Mouse (Mus musculus) heart, embryonic 14.5 days (tissue): ENCODE measurements around the gene Jund. TPM values are rescaled to one million over a fixed set of nuclear protein-coding genes. Genes with fewer than 3 reads are reported as not detected.

Source experiments
- polyA plus RNA-seq: library from polyadenylated mRNA; unstranded; fragments of >200 nt; fragmentation: Nextera tagmentation; extraction: Ambion mirVana; gene quantifications from 2 replicates; pipeline ENCODE4 v1.2.1, GENCODE M21; 2014

The Jund gene
- polyA plus RNA-seq, 1 experiment from 2014 or later: 137 TPM

Other genes with a start within 250 kb of the Jund start
- 9.6 and 9.8 TPM in 2 replicates for gene Klhl26, start 222.0 kb upstream of the Jund start, polyA plus RNA-seq
- 0.31 TPM in 1 of 2 replicates, not detected in the other for gene Tmem59l, start 211.6 kb upstream of the Jund start, polyA plus RNA-seq
- 0.42 and 2.0 TPM in 2 replicates for gene Crlf1, start 205.8 kb upstream of the Jund start, polyA plus RNA-seq
- gene Rex1bd, start 192.2 kb upstream of the Jund start, polyA plus RNA-seq: 129 and 138 TPM in 2 replicates
- 900 and 1,040 TPM in 2 replicates for gene Uba52, start 188.1 kb upstream of the Jund start, polyA plus RNA-seq
- 189 and 209 TPM in 2 replicates for gene Fkbp8, start 171.2 kb upstream of the Jund start, polyA plus RNA-seq
- 79.3 and 85.7 TPM in 2 replicates for gene Kxd1, start 171.0 kb upstream of the Jund start, polyA plus RNA-seq
- 13.0 and 13.2 TPM in 2 replicates for gene Ell, start 159.5 kb upstream of the Jund start, polyA plus RNA-seq
- 59.5 and 69.8 TPM in 2 replicates for gene Isyna1, start 104.6 kb upstream of the Jund start, polyA plus RNA-seq
- 83.7 and 85.8 TPM in 2 replicates for gene Ssbp4, start 90.1 kb upstream of the Jund start, polyA plus RNA-seq
- 1.3 and 3.2 TPM in 2 replicates for gene Lrrc25, start 82.8 kb upstream of the Jund start, polyA plus RNA-seq
- 1.1 TPM in 2 replicates for gene Gdf15, start 66.5 kb upstream of the Jund start, polyA plus RNA-seq
- gene Pgpep1, start 38.6 kb upstream of the Jund start, polyA plus RNA-seq: 39.7 and 46.6 TPM in 2 replicates
- 316 and 334 TPM in 2 replicates for gene Lsm4, start 25.7 kb upstream of the Jund start, polyA plus RNA-seq
- not detected in 2 replicates for gene Iqcn, start 4.5 kb downstream of the Jund start, polyA plus RNA-seq
- gene Gm3336, start 19.6 kb downstream of the Jund start, polyA plus RNA-seq: not detected in 2 replicates
- gene Pde4c, start 24.8 kb downstream of the Jund start, polyA plus RNA-seq: 0.08 and 0.23 TPM in 2 replicates
- gene Rab3a, start 55.7 kb downstream of the Jund start, polyA plus RNA-seq: 24.1 and 25.7 TPM in 2 replicates
- 44.0 and 47.4 TPM in 2 replicates for gene Mpv17l2, start 62.0 kb downstream of the Jund start, polyA plus RNA-seq
- gene Pik3r2, start 77.8 kb downstream of the Jund start, polyA plus RNA-seq: 23.1 and 26.7 TPM in 2 replicates
- 6.7 and 9.4 TPM in 2 replicates for gene Mast3, start 106.1 kb downstream of the Jund start, polyA plus RNA-seq
- 0.09 TPM in 1 of 2 replicates, not detected in the other for gene Il12rb1, start 109.5 kb downstream of the Jund start, polyA plus RNA-seq
- gene Arrdc2, start 140.8 kb downstream of the Jund start, polyA plus RNA-seq: 2.5 and 2.8 TPM in 2 replicates
- 1.8 and 2.2 TPM in 2 replicates for gene Kcnn1, start 164.3 kb downstream of the Jund start, polyA plus RNA-seq
- 78.5 and 78.7 TPM in 2 replicates for gene Ccdc124, start 175.0 kb downstream of the Jund start, polyA plus RNA-seq
- gene Slc5a5, start 193.8 kb downstream of the Jund start, polyA plus RNA-seq: not detected in 2 replicates
- gene Rpl18a, start 198.5 kb downstream of the Jund start, polyA plus RNA-seq: 3,308 and 3,796 TPM in 2 replicates
- 24.8 and 29.9 TPM in 2 replicates for gene Map1s, start 207.0 kb downstream of the Jund start, polyA plus RNA-seq